Mouse (Mus musculus) erythroblast, embryonic 14.5 days (primary cell): ENCODE results near the gene Ube2i. TPM values are rescaled to one million over a fixed set of nuclear protein-coding genes. Genes with fewer than 3 reads are reported as not detected.
"Not testable (repeated sequence)": the region's sequence is repeated elsewhere in the genome, so short reads cannot be mapped to it uniquely, and the experiment has no call there.

Source experiments
- H3K27me3 ChIP-seq: 2 replicates; pipeline ENCODE4 v1.6.1; 2012; ENCODE audit warnings: inconsistent platforms; ENCODE audit not compliant: control insufficient read depth
- H3K36me3 ChIP-seq: 2 replicates; pipeline ENCODE4 v1.6.1; 2012; ENCODE audit warnings: mild to moderate bottlenecking, inconsistent platforms; ENCODE audit not compliant: control insufficient read depth
- H3K4me1 ChIP-seq: 2 replicates; pipeline ENCODE4 v1.6.1; 2012; ENCODE audit warnings: inconsistent platforms; ENCODE audit not compliant: control insufficient read depth
- H3K4me3 ChIP-seq: replicated peaks from 2 replicates; pipeline ENCODE3; 2012; ENCODE audit warnings: moderate library complexity, mild to moderate bottlenecking, inconsistent platforms
- H3K9me3 ChIP-seq: 2 replicates; pipeline ENCODE4 v1.6.1; 2012; ENCODE audit warnings: low read length, inconsistent platforms, mixed read lengths; ENCODE audit not compliant: control insufficient read depth
- GATA1 ChIP-seq: IDR thresholded peaks from 2 replicates; pipeline ENCODE4 v1.6.1; 2012; ENCODE audit warnings: low read length, inconsistent platforms, mixed read lengths
- TAL1 ChIP-seq: IDR thresholded peaks from 3 replicates; pipeline ENCODE4 v1.6.1; 2012; ENCODE audit warnings: low read length, inconsistent platforms, mixed read lengths
- polyA plus RNA-seq: library from polyadenylated mRNA; stranded (reverse); fragments of >175 nt; gene quantifications from 2 replicates; pipeline ENCODE4 v1.2.3, GENCODE M21; 2012

Gene Ube2i
- polyA plus RNA-seq, 1 experiment: 26.5 TPM

DNA sequence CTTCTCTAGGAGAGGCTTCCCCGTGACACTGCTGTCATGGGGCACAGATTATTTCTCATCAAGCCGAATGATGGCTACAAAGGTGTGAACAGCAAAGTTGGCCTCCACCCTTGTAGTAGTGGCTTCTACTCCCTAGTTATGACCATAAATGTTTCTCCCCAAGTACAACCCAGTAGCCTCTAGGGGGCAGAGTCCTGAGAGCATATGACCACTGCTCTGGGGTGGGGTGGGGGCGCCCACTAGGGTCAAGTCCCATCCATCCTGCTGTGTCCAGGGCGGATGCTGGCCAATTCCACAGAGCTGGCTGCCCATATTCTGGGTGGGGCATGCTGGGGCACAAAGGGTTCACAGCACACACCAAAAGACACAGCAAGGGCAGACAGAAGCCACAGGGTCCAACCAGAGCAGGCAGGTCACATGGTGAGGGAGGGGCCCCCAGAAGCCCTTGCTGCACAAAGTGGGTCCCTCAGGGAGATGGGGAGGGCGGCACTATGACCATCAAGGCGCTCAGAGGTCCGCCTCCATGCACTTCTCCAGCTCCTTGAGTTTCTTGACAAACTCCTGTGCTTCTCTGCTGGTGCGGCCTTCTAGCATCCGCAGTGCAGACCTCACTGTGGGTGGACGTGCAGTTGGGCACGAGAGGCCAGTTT, 31.2 kb downstream of the Ube2i start:
- peaks cover 36% of the 10 kb centered on the region for H3K36me3 ChIP-seq
- no peak overlapping the region for H3K4me3 ChIP-seq
- H3K4me1 ChIP-seq: peaks cover 37% of the 10 kb centered on the region
- H3K9me3 ChIP-seq: no peaks in the 10 kb centered on the region
- TF ChIP-seq GATA1 (no peak), TAL1 (no peak)
- H3K27me3 ChIP-seq: no peaks in the 10 kb centered on the region

DNA sequence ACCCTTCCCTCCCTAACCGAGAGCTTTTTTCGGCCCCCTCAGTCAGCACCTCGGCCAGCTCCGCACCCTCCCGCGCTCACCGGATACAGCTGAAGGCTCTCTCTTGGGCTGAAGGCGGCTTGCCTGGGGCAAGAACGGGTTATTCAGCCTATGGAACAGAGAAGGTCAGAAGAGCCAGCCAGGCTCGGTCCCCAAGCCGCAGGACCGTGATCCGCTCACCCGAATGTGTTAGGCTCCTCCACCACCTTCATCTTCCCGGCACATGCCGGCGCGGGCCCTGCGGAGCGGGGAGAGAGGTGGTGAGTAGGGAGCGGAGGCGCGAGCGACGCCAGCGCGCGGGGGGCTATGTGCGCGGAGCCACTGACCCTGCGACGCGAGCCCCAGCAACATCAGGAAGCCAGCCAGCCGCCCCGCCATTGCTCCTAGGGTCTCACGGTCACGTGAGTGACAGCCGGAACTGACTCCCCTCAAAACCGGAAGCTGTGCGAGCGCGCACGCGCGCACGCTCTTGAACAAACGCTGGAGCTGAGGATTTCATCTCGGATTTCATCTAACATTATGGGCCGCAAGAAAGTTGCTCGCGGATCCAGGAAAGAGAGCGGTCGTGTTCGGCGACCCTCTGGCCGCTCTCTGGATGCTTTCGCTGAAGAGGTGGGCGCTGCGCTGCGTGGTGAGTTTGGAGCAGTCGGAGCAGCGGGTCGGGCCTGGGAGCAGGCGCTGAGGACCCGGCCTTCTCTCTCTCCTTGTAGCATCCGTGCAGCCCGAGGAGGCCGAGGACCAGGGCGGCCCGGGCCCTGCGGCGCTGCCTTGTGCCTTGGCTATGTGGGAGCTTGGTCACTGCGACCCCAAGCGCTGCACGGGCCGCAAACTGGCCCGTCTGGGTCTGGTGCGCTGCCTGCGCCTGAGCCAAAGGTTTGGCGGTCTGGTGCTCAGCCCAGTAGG, 34.5 kb downstream of the Ube2i start, which contains the start of the genes Gnptg and Tsr3:
Gene Gnptg (minus strand): TSS at position 430 of the 942 bp plus-strand sequence.
Gene Tsr3 (plus strand): TSS at position 476 of the 942 bp plus-strand sequence.
- Histone ChIP-seq H3K4me3 (peak within 1 kb of the TSS; percentile 88), H3K27me3 (no peaks in the 10 kb centered on the region), H3K36me3 (peaks cover 47% of the 10 kb centered on the region), H3K4me1 (peaks cover 38% of the 10 kb centered on the region), H3K9me3 (no peaks in the 10 kb centered on the region)
- TF ChIP-seq GATA1 (no peak), TAL1 (no peak)

DNA sequence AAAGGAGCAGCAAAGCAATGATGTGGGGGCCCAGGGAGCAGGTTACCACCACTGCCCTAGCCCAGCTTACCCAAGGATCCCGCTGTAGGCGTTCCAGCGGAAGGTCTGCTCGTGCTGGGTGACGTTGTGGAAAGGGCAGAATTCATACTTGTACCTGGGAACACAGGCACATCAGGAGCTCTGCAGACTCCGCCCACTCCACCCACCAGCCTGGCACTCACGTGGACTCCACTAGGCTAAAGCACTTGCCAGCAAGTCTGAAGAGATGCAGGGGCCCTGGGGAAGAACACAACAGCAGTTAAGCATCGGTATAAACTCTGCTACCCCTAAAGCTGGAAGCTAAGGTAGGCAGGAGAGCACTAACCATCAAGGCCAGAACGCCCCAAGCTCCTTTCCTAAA, 38.8 kb downstream of the Ube2i start:
- TF ChIP-seq TAL1 (no peak), GATA1 (no peak)
- Histone ChIP-seq H3K9me3 (no peaks in the 10 kb centered on the region), H3K36me3 (peaks cover 31% of the 10 kb centered on the region), H3K27me3 (no peaks in the 10 kb centered on the region), H3K4me3 (no peak overlapping the region), H3K4me1 (peaks cover 22% of the 10 kb centered on the region)

DNA sequence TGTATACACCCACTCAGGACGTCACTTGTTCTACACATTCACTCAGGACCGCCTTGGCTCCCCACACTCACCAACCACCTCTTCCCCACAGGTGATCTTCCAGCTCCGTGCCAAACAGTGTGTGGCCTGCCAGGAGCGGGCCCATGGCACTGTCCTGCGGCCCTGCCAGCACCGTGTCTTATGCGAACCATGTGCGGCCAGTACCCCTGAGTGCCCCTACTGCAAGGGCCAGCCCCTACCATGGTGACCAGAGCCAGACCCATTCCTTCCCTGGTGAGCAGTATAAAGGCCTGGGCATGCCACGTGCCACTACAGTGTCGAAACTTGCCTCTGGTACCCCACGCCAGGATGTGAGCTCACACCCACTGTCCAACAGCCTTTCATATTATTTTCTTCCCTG, 42.8 kb downstream of the Ube2i start:
- H3K9me3 ChIP-seq, H3K4me3 ChIP-seq, H3K27me3 ChIP-seq: not testable (repeated sequence)
- Histone ChIP-seq H3K36me3 (peaks cover 68% of the 10 kb centered on the region), H3K4me1 (peaks cover 32% of the 10 kb centered on the region)

DNA sequence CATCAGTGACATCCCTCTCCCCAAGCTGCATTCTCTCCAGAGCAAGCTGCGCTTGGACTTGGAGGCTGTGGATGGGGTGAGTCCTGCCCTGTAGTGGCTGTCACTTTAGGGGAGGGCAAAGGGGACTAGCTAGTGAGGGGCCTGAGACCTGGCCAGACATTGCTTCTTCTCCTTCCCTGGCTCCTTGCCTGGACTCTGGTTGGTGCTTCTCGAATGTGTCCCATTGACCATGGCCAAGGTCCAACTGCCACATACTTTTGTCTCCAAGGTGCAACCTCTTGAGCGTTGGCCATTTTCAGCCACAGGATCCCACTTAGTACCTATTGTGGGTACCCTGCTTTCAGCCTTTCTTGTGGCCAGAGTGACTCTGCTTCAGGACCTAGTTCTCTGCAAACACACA, 43.7 kb downstream of the Ube2i start:
- H3K9me3 ChIP-seq: no peaks in the 10 kb centered on the region
- H3K27me3 ChIP-seq: no peaks in the 10 kb centered on the region
- H3K4me1 ChIP-seq: peaks cover 40% of the 10 kb centered on the region
- no peak overlapping the region for H3K4me3 ChIP-seq
- TF ChIP-seq GATA1 (no peak), TAL1 (no peak)
- peaks cover 74% of the 10 kb centered on the region for H3K36me3 ChIP-seq

DNA sequence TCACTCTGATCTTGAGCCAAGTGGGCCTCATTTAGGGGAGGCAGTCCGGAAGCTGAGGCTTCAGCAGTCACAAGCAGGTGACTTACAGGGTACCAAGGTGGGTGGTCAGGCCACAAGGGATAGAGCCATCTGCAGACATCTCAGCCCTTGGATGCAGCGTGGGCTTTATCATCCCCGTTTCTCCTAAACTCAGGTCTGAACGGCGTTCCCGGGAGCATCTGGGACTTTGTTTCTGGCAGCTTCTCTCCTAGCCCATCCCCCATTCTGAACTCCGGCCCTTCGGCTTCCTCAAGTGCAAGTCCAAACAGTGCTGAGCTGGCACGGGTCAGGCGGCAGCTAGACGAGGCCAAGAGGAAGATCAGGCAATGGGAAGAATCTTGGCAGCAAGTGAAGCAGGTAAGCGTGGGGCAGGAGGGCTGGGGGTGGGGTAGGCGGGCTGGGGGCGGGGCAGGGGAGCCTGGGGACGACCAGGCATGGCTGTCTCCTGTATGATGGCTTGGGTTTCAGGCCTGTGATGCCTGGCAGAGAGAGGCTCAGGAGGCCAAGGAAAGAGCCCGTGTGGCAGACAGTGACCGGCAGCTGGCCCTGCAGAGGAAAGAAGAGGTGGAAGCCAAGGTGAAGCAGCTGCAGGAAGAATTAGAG, 44.3 kb downstream of the Ube2i start:
- H3K4me3 ChIP-seq, H3K27me3 ChIP-seq, H3K9me3 ChIP-seq: not testable (repeated sequence)
- Histone ChIP-seq H3K4me1 (peaks cover 43% of the 10 kb centered on the region), H3K36me3 (peaks cover 74% of the 10 kb centered on the region)

DNA sequence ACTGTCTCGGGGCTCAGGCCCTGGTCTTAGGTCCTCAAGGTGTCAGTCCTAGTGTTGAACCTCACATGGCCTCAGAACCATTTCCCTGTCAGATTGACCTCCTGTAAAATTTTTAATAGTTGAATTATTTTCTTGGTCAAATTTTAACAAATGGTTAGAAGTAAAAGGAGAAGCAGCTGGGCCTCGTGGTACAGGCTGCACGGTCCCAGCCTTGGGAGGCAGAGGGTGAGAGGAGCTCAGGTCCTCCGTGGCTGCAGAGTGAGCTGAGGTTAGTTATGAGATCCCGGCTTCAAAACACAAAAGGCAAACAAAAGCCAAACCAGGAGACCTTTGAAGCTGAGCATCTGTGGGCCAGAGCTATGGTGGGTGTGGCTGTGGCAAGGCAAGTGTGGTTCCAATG, 46.4 kb downstream of the Ube2i start:
- no peak for TF ChIP-seq TAL1
- no peak for TF ChIP-seq GATA1

DNA sequence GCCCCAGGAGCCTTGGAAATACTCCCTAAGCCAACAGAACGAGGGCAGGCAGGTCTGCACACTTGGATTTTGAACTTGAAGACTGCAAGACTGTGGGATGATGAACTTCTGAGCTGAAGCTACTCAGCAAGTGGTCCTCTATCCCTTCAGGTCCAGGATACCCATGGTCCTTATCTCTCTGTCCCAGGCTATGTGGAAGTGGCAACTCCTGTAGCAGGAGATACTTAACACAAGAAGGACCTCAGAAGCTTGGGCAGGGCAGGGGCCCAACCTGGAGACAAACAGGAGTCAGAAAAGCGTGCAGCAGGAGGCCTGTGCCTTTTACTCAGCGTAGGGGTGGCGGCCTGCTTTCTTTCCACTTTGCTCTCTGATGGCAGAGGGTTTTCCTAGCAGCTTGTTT, 48.8 kb downstream of the Ube2i start:
- Histone ChIP-seq H3K27me3 (no peaks in the 10 kb centered on the region), H3K4me3 (peak overlapping the region; percentile 68), H3K36me3 (peaks cover 67% of the 10 kb centered on the region), H3K4me1 (peaks cover 81% of the 10 kb centered on the region), H3K9me3 (no peaks in the 10 kb centered on the region)
- TF ChIP-seq GATA1: peak; percentile 57
- TF ChIP-seq TAL1: peak; percentile 80

More for the DNA sequence above, 46.4 kb downstream of the Ube2i start:
- H3K27me3 ChIP-seq: no peaks in the 10 kb centered on the region
- no peak overlapping the region for H3K4me3 ChIP-seq
- H3K9me3 ChIP-seq: no peaks in the 10 kb centered on the region
- peaks cover 65% of the 10 kb centered on the region for H3K4me1 ChIP-seq
- peaks cover 76% of the 10 kb centered on the region for H3K36me3 ChIP-seq
